Mouse (Mus musculus) cerebellum, adult 2 months (tissue): ENCODE data around the gene Tpbpa. TPM values are rescaled to one million over a fixed set of nuclear protein-coding genes. Genes with fewer than 3 reads are reported as not detected.

Experiments
- DNase-seq, 2 experiments: peaks; one replicate each; pipeline ENCODE4 v3.0.0; 2021
- H3K27ac ChIP-seq: fragments of 200-500 bp; 2 replicates; pipeline ENCODE4 v1.5.1; 2012; ENCODE audit warnings: low read length, control low read depth, inconsistent platforms; ENCODE audit not compliant: insufficient read depth
- H3K27me3 ChIP-seq: fragments of 200-500 bp; 2 replicates; pipeline ENCODE4 v1.6.1; 2012; ENCODE audit warnings: inconsistent platforms, mild to moderate bottlenecking, low read length, moderate library complexity; ENCODE audit not compliant: control insufficient read depth, insufficient read depth
- H3K4me1 ChIP-seq: fragments of 200-500 bp; 2 replicates; pipeline ENCODE4 v1.6.1; 2011; ENCODE audit warnings: low read length; ENCODE audit not compliant: control insufficient read depth, insufficient read depth
- H3K4me3 ChIP-seq: fragments of 200-500 bp; replicated peaks from 2 replicates; pipeline ENCODE3; 2011; ENCODE audit warnings: mild to moderate bottlenecking, low read depth, low read length, control low read depth; ENCODE audit not compliant: insufficient read depth
- CTCF ChIP-seq: fragments of 200-500 bp; IDR thresholded peaks from 2 replicates; pipeline ENCODE4 v1.5.1; 2011; ENCODE audit warnings: low read depth, mild to moderate bottlenecking, control low read depth, low read length, moderate library complexity, borderline replicate concordance; ENCODE audit not compliant: insufficient read depth
- POLR2A ChIP-seq: fragments of 200-500 bp; IDR thresholded peaks from 2 replicates; pipeline ENCODE4 v1.6.1; 2011; ENCODE audit warnings: low read length, control low read depth, borderline replicate concordance; ENCODE audit not compliant: insufficient read depth
- WGBS: fragments of 180-500 bp; shearing (Covaris S2); methylation state at CpG from one replicate; pipeline ENCODE4 v1.1.7; 2018; 5-methylcytosine and 5-hydroxymethylcytosine counted together
- polyA plus RNA-seq: library from polyadenylated mRNA; depleted of rRNA; stranded (reverse); fragments of >200 nt; gene quantifications from 2 replicates; pipeline ENCODE4 v1.2.3, GENCODE M21; 2012; rRNA removed

Tpbpa gene
- polyA plus RNA-seq, 1 experiment: 0.64 TPM

DNA sequence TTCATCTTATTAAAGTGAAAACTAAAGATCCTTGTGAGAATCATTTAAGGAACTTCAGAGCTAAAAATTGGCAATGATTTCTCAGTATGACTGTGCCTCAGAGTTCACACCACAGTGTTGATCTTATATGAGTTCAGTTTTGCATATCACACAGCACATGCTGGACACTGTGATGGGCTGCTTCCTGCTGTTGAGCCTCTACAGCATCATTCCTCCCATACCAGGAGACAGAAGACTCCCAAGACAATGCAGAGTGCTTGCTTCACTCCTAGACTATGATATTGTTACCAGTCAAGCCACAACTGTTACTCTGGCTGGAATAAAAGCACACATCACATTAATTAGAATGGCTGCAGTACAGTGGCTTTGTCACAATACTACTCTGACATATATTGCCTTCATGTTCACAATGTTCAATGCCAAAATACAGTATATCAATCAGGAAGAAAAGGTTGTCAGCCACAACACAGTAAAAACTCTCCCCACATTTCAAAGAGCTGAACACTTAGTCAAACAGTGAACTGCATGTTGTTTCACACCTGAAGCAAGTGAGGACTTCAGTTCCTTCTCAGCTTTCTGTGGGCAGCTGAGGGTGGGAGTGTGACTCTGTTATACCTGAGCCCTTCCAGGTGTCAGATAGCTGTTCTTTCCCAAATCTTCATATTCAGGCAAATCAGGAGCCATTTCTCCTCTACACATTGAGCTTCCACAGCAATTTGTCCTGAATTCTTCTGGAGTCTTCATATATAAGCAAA is 46.2 kb downstream of the Tpbpa start:
- TF ChIP-seq POLR2A: no peak
- no peak for TF ChIP-seq CTCF
- Histone ChIP-seq H3K27me3 (no peaks in the 10 kb centered on the region), H3K4me1 (no peaks in the 10 kb centered on the region), H3K27ac (no peak overlapping the region), H3K4me3 (no peak overlapping the region)
- no peak for DNase-seq

DNA sequence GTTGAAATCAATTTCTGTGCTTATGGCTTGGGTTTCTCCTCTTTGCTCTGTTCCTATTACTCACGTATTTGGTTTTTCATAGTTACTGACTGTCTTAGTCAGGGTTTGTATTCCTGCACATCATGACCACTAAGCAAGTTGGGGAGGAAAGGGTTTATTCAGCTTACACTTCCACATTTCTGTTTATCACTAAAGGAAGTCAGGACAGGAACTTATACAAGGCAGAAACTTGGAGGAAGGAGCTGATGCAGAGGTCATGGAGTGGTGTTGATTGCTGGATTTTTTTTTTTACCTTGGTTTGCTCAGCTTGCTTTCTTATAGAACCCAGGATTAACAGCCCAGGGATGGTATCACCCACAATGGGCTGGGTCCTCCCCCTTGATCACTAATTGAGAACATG is 49.5 kb downstream of the Tpbpa start:
- Histone ChIP-seq H3K4me3 (no peak overlapping the region), H3K27me3 (no peaks in the 10 kb centered on the region), H3K27ac (no peak overlapping the region), H3K4me1 (no peaks in the 10 kb centered on the region)
- DNase-seq: no peak
- no peak for TF ChIP-seq CTCF
- no peak for TF ChIP-seq POLR2A
- WGBS: 95% methylated on average over 1 of the region's 1 CpGs

Other genes starting within 250 kb of the Tpbpa start
- not detected in 2 replicates for gene BC051665, start 155.6 kb downstream of the Tpbpa start, polyA plus RNA-seq
- gene Ctsll3, start 139.1 kb downstream of the Tpbpa start, polyA plus RNA-seq: not detected in 2 replicates
- 0.34 TPM in 1 of 2 replicates, not detected in the other for gene 4930486L24Rik, start 77.5 kb downstream of the Tpbpa start, polyA plus RNA-seq
- 0.17 TPM in 1 of 2 replicates, not detected in the other for gene Gm49392, start 45.1 kb downstream of the Tpbpa start, polyA plus RNA-seq
- gene Ctla2b, start 44.5 kb downstream of the Tpbpa start, polyA plus RNA-seq: 0.90 and 2.0 TPM in 2 replicates
- gene Tpbpb, start 37.1 kb downstream of the Tpbpa start, polyA plus RNA-seq: 0.25 TPM in 1 of 2 replicates, not detected in the other
- gene Gm49393, start 6.4 kb downstream of the Tpbpa start, polyA plus RNA-seq: not detected in 2 replicates
- gene Gm49391, start 5.4 kb downstream of the Tpbpa start, polyA plus RNA-seq: 1.1 and 1.8 TPM in 2 replicates
- gene Ctla2a, start 5.4 kb downstream of the Tpbpa start, polyA plus RNA-seq: 10.4 and 11.5 TPM in 2 replicates
- 0.11 TPM in 1 of 2 replicates, not detected in the other for gene Ctsj, start 64.0 kb upstream of the Tpbpa start, polyA plus RNA-seq
- not detected in 2 replicates for gene Ctsq, start 98.6 kb upstream of the Tpbpa start, polyA plus RNA-seq
- gene Ctsr, start 222.3 kb upstream of the Tpbpa start, polyA plus RNA-seq: not detected in 2 replicates